Mouse (Mus musculus): ENCODE data around the gene Tlcd1. TPM values are rescaled to one million over a fixed set of nuclear protein-coding genes. Genes with fewer than 3 reads are reported as not detected.

Tlcd1 gene
- total and polyA plus RNA-seq, 3 experiments, result 23.3 to 28.3 TPM; not detected in 1

GRCm38 (mm10) chr11:78152299-78153231 is 23.9 kb upstream of the Tlcd1 start:
- H3K27ac ChIP-seq (ENCODE audit: control insufficient read depth, low read depth, low read length), result no peak overlapping the region
- H3K36me3 ChIP-seq (ENCODE audit: control insufficient read depth in 1 of 2, insufficient read depth in 2 of 2, low read length in 2 of 2), result no peaks in the 10 kb centered on the region; a peak in 1 of 4 replicates

DNA sequence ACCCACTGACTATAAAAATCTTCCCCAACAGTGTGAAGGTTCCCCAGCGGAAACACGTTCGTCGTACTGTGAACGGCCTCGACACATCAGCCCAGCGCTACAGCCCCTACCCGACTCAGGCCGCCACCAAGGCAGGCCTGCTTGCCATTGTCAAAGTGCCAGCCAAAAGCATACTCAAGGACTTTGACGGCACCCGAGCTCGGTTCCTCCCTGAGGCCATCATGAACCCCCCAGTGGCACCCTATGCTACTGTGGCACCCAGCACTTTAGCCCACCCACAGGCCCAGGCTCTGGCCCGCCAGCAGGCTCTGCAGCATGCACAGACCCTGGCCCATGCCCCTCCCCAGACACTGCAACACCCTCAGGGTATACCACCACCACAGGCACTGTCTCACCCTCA is 22.7 kb upstream of the Tlcd1 start:
- Histone ChIP-seq H3K9ac (ENCODE audit: control insufficient read depth, low read depth, low read length, poor library complexity, severe bottlenecking) (no peak overlapping the region), H3K36me3 (ENCODE audit: control insufficient read depth in 1 of 2, insufficient read depth in 2 of 2, low read length in 2 of 2) (no peaks in the 10 kb centered on the region; a peak in 1 of 4 replicates)

More at GRCm38 (mm10) chr11:78152299-78153231, 23.9 kb upstream of the Tlcd1 start:
- no peak overlapping the region for H3K4me3 ChIP-seq (ENCODE audit: control insufficient read depth in 1 of 2, insufficient read depth in 1 of 2, low read depth in 2 of 2, low read length in 2 of 2)
- no peaks in the 10 kb centered on the region for H3K79me2 ChIP-seq (ENCODE audit: control insufficient read depth, insufficient read depth, low read length, poor library complexity)
- DNase-seq (ENCODE audit: low read depth, low spot score), result no peak
- H3K9ac ChIP-seq (ENCODE audit: control insufficient read depth, low read depth, low read length, poor library complexity, severe bottlenecking), result no peak overlapping the region
- no peaks in the 10 kb centered on the region for H3K4me1 ChIP-seq (ENCODE audit: control insufficient read depth in 1 of 2, insufficient read depth in 2 of 2, low read length in 2 of 2)
- TF ChIP-seq BHLHE40 (IDR thresholded peaks at IDR 0.05; ENCODE audit: borderline replicate concordance, low read depth, low read length), result no peak
- no peak for TF ChIP-seq USF1 (IDR thresholded peaks at IDR 0.05; ENCODE audit: low read depth, low read length)
- no peak for TF ChIP-seq USF2 (IDR thresholded peaks at IDR 0.05; ENCODE audit: borderline replicate concordance in 1 of 2, insufficient read depth in 1 of 2, low read depth in 1 of 2, low read length in 2 of 2)
- H3K27me3 ChIP-seq (ENCODE audit: control insufficient read depth in 1 of 2, insufficient read depth in 2 of 2, low read length in 2 of 2), result no peaks in the 10 kb centered on the region
- no peaks in the 10 kb centered on the region for H3K9me3 ChIP-seq (replicated peaks; ENCODE audit: insufficient read depth, low read length)

GRCm38 (mm10) chr11:78155674-78156073 is 20.8 kb upstream of the Tlcd1 start:
- Histone ChIP-seq H3K27ac (ENCODE audit: control insufficient read depth, low read depth, low read length) (no peak overlapping the region), H3K79me2 (ENCODE audit: control insufficient read depth, insufficient read depth, low read length, poor library complexity) (no peaks in the 10 kb centered on the region), H3K4me3 (ENCODE audit: control insufficient read depth in 1 of 2, insufficient read depth in 1 of 2, low read depth in 2 of 2, low read length in 2 of 2) (no peak overlapping the region), H3K9me3 (replicated peaks; ENCODE audit: insufficient read depth, low read length) (no peaks in the 10 kb centered on the region), H3K9ac (ENCODE audit: control insufficient read depth, low read depth, low read length, poor library complexity, severe bottlenecking) (no peak overlapping the region), H3K36me3 (ENCODE audit: control insufficient read depth in 1 of 2, insufficient read depth in 2 of 2, low read length in 2 of 2) (no peaks in the 10 kb centered on the region), H3K4me1 (ENCODE audit: control insufficient read depth in 1 of 2, insufficient read depth in 2 of 2, low read length in 2 of 2) (no peaks in the 10 kb centered on the region), H3K27me3 (ENCODE audit: control insufficient read depth in 1 of 2, insufficient read depth in 2 of 2, low read length in 2 of 2) (no peaks in the 10 kb centered on the region)
- TF ChIP-seq NRF1 (IDR thresholded peaks at IDR 0.05; ENCODE audit: insufficient read depth, low read depth, low read length, poor library complexity, severe bottlenecking), result no peak
- TF ChIP-seq ZC3H11A (IDR thresholded peaks at IDR 0.05; ENCODE audit: low read depth, low read length), result no peak
- no peak for TF ChIP-seq UBTF (IDR thresholded peaks at IDR 0.05; ENCODE audit: borderline replicate concordance, insufficient read depth, low read depth, low read length)
- no peak for TF ChIP-seq POLR2AphosphoS5 (IDR thresholded peaks at IDR 0.05; ENCODE audit: borderline replicate concordance, low read depth, low read length)
- no peak for TF ChIP-seq ZNF384 (IDR thresholded peaks at IDR 0.05; ENCODE audit: low read depth, low read length)
- no peak for TF ChIP-seq USF1 (IDR thresholded peaks at IDR 0.05; ENCODE audit: low read depth, low read length)
- no peak for TF ChIP-seq TBP (IDR thresholded peaks at IDR 0.05; ENCODE audit: low read depth, low read length)
- no peak for TF ChIP-seq BHLHE40 (IDR thresholded peaks at IDR 0.05; ENCODE audit: borderline replicate concordance, low read depth, low read length)
- TF ChIP-seq GABPA (IDR thresholded peaks at IDR 0.05; ENCODE audit: low read depth, low read length), result no peak
- DNase-seq (ENCODE audit: low read depth, low spot score), result no peak

More for the DNA sequence above, 22.7 kb upstream of the Tlcd1 start:
- Histone ChIP-seq H3K9me3 (replicated peaks; ENCODE audit: insufficient read depth, low read length) (no peaks in the 10 kb centered on the region), H3K79me2 (ENCODE audit: control insufficient read depth, insufficient read depth, low read length, poor library complexity) (no peaks in the 10 kb centered on the region), H3K4me1 (ENCODE audit: control insufficient read depth in 1 of 2, insufficient read depth in 2 of 2, low read length in 2 of 2) (no peaks in the 10 kb centered on the region), H3K27me3 (ENCODE audit: control insufficient read depth in 1 of 2, insufficient read depth in 2 of 2, low read length in 2 of 2) (no peaks in the 10 kb centered on the region), H3K4me3 (ENCODE audit: control insufficient read depth in 1 of 2, insufficient read depth in 1 of 2, low read depth in 2 of 2, low read length in 2 of 2) (no peak overlapping the region), H3K27ac (ENCODE audit: control insufficient read depth, low read depth, low read length) (no peak overlapping the region)
- DNase-seq (ENCODE audit: low read depth, low spot score), result no peak
- no peak for TF ChIP-seq SIN3A (IDR thresholded peaks at IDR 0.05; ENCODE audit: low read length)
- TF ChIP-seq ZNF384 (IDR thresholded peaks at IDR 0.05; ENCODE audit: low read depth, low read length), result no peak
- no peak for TF ChIP-seq RAD21 (IDR thresholded peaks at IDR 0.05; ENCODE audit: low read depth, low read length)
- TF ChIP-seq POLR2A (IDR thresholded peaks at IDR 0.05; ENCODE audit: control insufficient read depth in 1 of 2, insufficient read depth in 1 of 2, low read depth in 1 of 2, low read length in 2 of 2, poor library complexity in 1 of 2), result no peak
- TF ChIP-seq CTCF (IDR thresholded peaks at IDR 0.05 in 2 of 3, conservative IDR thresholded peaks at IDR 0.05 in 1 of 3; ENCODE audit: control insufficient read depth in 1 of 3, insufficient read depth in 1 of 3, low read depth in 2 of 3, low read length in 3 of 3, poor library complexity in 1 of 3, severe bottlenecking in 1 of 3), result no peak

All from MEL (cell line).